Mouse (Mus musculus) embryonic fibroblast, embryonic 13.5 days (primary cell): ENCODE measurements around the gene Junb.

Experiments used
- CTCF ChIP-seq: IDR thresholded peaks from 2 replicates; pipeline ENCODE4 v1.5.1; 2011; ENCODE audit warnings: mild to moderate bottlenecking, control low read depth, low read length, moderate library complexity, borderline replicate concordance; ENCODE audit not compliant: insufficient read depth
- POLR2A ChIP-seq: IDR thresholded peaks from 2 replicates; pipeline ENCODE4 v1.6.1; 2011; ENCODE audit warnings: low read depth, mild to moderate bottlenecking, control low read depth, low read length, moderate library complexity

DNA sequence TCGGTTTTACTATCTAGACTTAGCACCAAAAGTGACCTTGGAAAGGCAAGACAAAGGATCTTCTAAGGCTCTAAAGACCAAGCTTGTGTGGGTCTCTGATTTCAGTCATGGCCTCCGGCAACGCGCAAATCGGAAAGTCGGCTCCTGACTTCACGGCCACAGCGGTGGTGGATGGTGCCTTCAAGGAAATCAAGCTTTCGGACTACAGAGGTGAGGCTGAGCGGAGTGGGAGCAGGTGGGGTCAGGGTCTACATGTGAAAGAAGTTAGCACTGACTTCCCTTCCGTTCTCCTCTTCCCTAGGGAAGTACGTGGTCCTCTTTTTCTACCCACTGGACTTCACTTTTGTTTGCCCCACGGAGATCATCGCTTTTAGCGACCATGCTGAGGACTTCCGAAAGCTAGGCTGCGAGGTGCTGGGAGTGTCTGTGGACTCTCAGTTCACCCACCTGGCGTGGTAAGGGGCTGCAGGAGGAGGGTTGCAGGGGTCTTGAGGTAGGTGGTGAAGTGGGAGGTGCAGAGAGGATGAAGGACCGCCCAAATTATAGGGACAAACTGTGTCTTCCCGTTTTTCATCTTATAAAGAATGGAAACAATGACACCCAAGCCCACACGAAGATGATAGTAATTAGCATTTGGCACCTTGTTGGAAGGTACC, 8.3 kb downstream of the Junb start:
- TF ChIP-seq CTCF (no peak), POLR2A (no peak; the same call in 1 of the 2 replicates)
